Mouse (Mus musculus) heart, embryonic 14.5 days (tissue): Measurements from ENCODE around the gene Pglyrp1. TPM values are rescaled to one million over a fixed set of nuclear protein-coding genes. Genes with fewer than 3 reads are reported as not detected.

Source experiments
- ATAC-seq: fragments of 200-750 bp; cut with Nextera tagmentation; 2 replicates; pipeline ENCODE4 v1.8.0; 2017; ENCODE audit warnings: low read depth, moderate TSS enrichment; ENCODE audit not compliant: insufficient number of reproducible peaks, insufficient read depth, low FRiP score
- H3K27ac ChIP-seq, 2 experiments: fragments of 200-500 bp in 1 of 2; fragments of 300-500 bp in 1 of 2; sonication (generic) in 1 of 2; replicated peaks in 1 of 2; 2 replicates each; pipeline ENCODE4 v1.5.1; 2012 to 2014; ENCODE audit warnings: low read depth in 2 of 2, low read length in 2 of 2, control low read depth in 1 of 2, mild to moderate bottlenecking in 1 of 2, mixed read lengths in 1 of 2; ENCODE audit not compliant: control insufficient read depth in 1 of 2, insufficient read depth in 1 of 2
- H3K27me3 ChIP-seq: fragments of 300-500 bp; sonication (generic); 2 replicates; pipeline ENCODE4 v1.6.1; 2014; ENCODE audit warnings: mild to moderate bottlenecking, low read length, control low read depth; ENCODE audit not compliant: control insufficient read depth, insufficient read depth
- H3K36me3 ChIP-seq: fragments of 300-500 bp; sonication (generic); 2 replicates; pipeline ENCODE4 v1.6.1; 2014; ENCODE audit warnings: mild to moderate bottlenecking, control low read depth, low read length, mixed read lengths; ENCODE audit not compliant: control insufficient read depth, insufficient read depth
- H3K4me1 ChIP-seq, 2 experiments: fragments of 200-500 bp in 1 of 2; fragments of 300-500 bp in 1 of 2; sonication (generic) in 1 of 2; 2 replicates each; pipeline ENCODE4 v1.6.1; 2012 to 2014; ENCODE audit warnings: low read length in 2 of 2, control low read depth in 1 of 2, mixed read lengths in 1 of 2; ENCODE audit not compliant: control insufficient read depth in 2 of 2, insufficient read depth in 2 of 2
- H3K4me2 ChIP-seq: fragments of 300-500 bp; sonication (generic); 2 replicates; pipeline ENCODE4 v1.6.1; 2014; ENCODE audit warnings: mild to moderate bottlenecking, low read length
- H3K4me3 ChIP-seq, 2 experiments: fragments of 200-500 bp in 1 of 2; fragments of 300-500 bp in 1 of 2; sonication (generic) in 1 of 2; 2 replicates each; pipeline ENCODE4 v1.5.1; 2012 to 2014; ENCODE audit warnings: low read length in 2 of 2, mild to moderate bottlenecking in 2 of 2, control low read depth in 1 of 2, low read depth in 1 of 2, moderate library complexity in 1 of 2; ENCODE audit not compliant: control insufficient read depth in 1 of 2, insufficient read depth in 1 of 2
- H3K9ac ChIP-seq: fragments of 300-500 bp; sonication (generic); 2 replicates; pipeline ENCODE4 v1.6.1; 2014; ENCODE audit warnings: mild to moderate bottlenecking, low read length
- H3K9me3 ChIP-seq: fragments of 300-500 bp; sonication (generic); 2 replicates; pipeline ENCODE4 v1.6.1; 2016; ENCODE audit warnings: low read length, control low read depth; ENCODE audit not compliant: control insufficient read depth
- WGBS: fragments of 180-500 bp; shearing (Covaris S2); extraction: QIAGEN DNeasy Blood & Tissue Kit; methylation state at CpG from one replicate; pipeline ENCODE4 v1.1.7; 2014; 5-methylcytosine and 5-hydroxymethylcytosine counted together
- polyA plus RNA-seq: library from polyadenylated mRNA; unstranded; fragments of >200 nt; fragmentation: Nextera tagmentation; extraction: Ambion mirVana; gene quantifications from 2 replicates; pipeline ENCODE4 v1.2.1, GENCODE M21; 2014

Pglyrp1 gene
- polyA plus RNA-seq, 1 experiment from 2014 or later: 1.8 TPM

GRCm38 (mm10) chr7:18923267-18923666, 52.1 kb downstream of the Pglyrp1 start:
- Histone ChIP-seq H3K4me2 (no peak overlapping the region), H3K27ac (no peak overlapping the region), H3K4me3 (no peak overlapping the region), H3K9ac (no peak overlapping the region), H3K9me3 (no peaks in the 10 kb centered on the region), H3K36me3 (no peaks in the 10 kb centered on the region), H3K4me1 (peaks cover 0 to 12% of the 10 kb centered on the region in 2 experiments; a peak in 1 of 4 replicates), H3K27me3 (peaks cover 59% of the 10 kb centered on the region)
- ATAC-seq: no peak
- 74% methylated on average over 11 of the region's 11 CpGs for WGBS

DNA sequence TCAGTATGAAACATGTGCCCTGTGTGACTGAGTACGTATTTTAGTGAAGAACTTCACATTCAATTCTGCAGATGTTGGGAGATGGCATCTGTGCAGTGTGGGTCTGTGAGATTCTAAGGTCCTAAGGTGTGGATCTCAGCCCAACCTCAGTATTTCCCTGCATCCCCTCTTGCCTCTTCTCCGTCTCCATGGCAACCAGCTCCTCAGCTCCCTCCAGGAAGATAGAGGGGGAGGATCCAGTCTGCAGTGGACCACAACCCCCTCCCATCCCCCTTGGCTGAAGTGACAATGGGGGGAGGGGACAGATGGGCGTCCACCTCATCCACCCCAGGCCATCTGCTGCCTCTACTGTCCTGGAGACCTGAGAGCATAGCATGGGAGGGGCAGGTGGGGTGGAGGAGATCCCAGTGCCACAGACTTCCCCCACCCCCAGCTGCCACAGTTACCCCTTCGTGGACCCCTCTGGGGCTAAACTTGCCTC, 52.6 kb downstream of the Pglyrp1 start:
- peaks cover 60% of the 10 kb centered on the region for H3K27me3 ChIP-seq
- no peak overlapping the region for H3K4me2 ChIP-seq
- WGBS: 31% methylated on average over 4 of the region's 4 CpGs

GRCm38 (mm10) chr7:18924321-18924720, 53.2 kb downstream of the Pglyrp1 start:
- H3K9me3 ChIP-seq: no peaks in the 10 kb centered on the region
- peaks cover 60% of the 10 kb centered on the region for H3K27me3 ChIP-seq
- H3K27ac ChIP-seq: no peak overlapping the region
- WGBS: 11% methylated on average over 8 of the region's 8 CpGs
- no peaks in the 10 kb centered on the region for H3K36me3 ChIP-seq
- no peak overlapping the region for H3K4me2 ChIP-seq
- peaks cover 0 to 12% of the 10 kb centered on the region in 2 experiments; a peak in 1 of 4 replicates for H3K4me1 ChIP-seq
- H3K9ac ChIP-seq: no peak overlapping the region
- ATAC-seq: no peak
- H3K4me3 ChIP-seq: no peak overlapping the region

More for the DNA sequence above, 52.6 kb downstream of the Pglyrp1 start:
- no peak for ATAC-seq
- H3K9ac ChIP-seq: no peak overlapping the region
- no peak overlapping the region for H3K4me3 ChIP-seq
- H3K36me3 ChIP-seq: no peaks in the 10 kb centered on the region
- no peak overlapping the region for H3K27ac ChIP-seq
- H3K9me3 ChIP-seq: no peaks in the 10 kb centered on the region
- peaks cover 0 to 12% of the 10 kb centered on the region in 2 experiments; a peak in 1 of 4 replicates for H3K4me1 ChIP-seq

- ATAC-seq: peak; percentile 87
- Histone ChIP-seq H3K9ac (peak within 1 kb of the TSS; percentile 78), H3K4me3 (peak within 1 kb of the TSS; percentile 44 to 58), H3K27me3 (peaks cover 60% of the 10 kb centered on the region), H3K4me2 (peak within 1 kb of the TSS; percentile 90), H3K27ac (peak within 1 kb of the TSS in 1 of 2 experiments; percentile 61; a peak in 2 of 4 replicates), H3K36me3 (no peaks in the 10 kb centered on the region), H3K4me1 (peaks cover 0 to 12% of the 10 kb centered on the region in 2 experiments; a peak in 1 of 4 replicates), H3K9me3 (no peaks in the 10 kb centered on the region)
- under 1% methylated on average over 27 of the region's 45 CpGs for WGBS
These were observed 54.2 kb downstream of the Pglyrp1 start, which contains the start of gene Nova2 for GRCm38 (mm10) chr7:18925162-18925938. TSS of gene Nova2 (plus strand) at chr7:18925888.

DNA sequence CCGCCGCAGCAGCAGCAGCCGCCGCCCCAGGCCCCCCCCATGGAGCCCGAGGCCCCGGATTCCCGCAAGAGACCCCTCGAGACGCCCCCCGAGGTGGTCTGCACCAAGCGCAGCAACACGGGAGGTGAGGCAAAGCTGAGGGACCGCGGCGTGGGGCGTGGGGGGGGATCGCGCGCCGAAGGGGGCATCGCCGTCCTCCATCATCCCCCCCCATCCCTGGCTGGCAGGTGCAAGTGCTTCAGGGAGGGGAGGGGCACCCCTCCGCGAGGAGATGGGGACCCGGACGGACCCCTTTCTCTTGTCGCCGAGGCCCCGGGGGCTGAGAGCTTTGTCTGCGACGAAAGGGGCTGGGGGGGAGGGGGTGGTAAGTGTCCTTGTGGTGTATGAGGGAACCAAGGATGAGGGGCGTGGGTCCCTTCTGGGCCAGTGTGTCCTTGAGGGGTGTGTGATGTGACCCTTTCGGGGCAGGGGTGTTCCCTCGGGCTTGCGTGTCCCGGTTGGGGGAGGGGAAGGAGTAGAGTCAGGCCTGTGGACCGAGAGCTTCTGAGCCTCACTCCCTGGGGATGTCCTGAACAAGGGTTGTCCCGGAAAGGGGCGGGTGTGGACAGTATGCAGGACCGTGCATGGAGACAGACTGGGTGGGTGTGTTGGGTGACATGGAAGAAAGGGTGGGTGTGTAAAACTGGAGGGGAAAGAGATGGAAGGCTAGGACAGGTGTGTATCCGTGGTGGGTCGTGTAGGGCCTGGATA, 55.1 kb downstream of the Pglyrp1 start:
- Histone ChIP-seq H3K9me3 (no peaks in the 10 kb centered on the region), H3K4me2 (peak overlapping the region; percentile 90), H3K27ac (peak overlapping the region in 1 of 2 experiments; percentile 61; a peak in 2 of 4 replicates), H3K9ac (peak overlapping the region; percentile 78), H3K27me3 (peaks cover 60% of the 10 kb centered on the region), H3K4me1 (peaks cover 0 to 12% of the 10 kb centered on the region in 2 experiments; a peak in 1 of 4 replicates), H3K36me3 (no peaks in the 10 kb centered on the region), H3K4me3 (peak overlapping the region; percentile 44 to 58)
- WGBS: 3% methylated on average over 30 of the region's 42 CpGs
- ATAC-seq: peak; percentile 30; the same call in 1 of the 2 replicates

DNA sequence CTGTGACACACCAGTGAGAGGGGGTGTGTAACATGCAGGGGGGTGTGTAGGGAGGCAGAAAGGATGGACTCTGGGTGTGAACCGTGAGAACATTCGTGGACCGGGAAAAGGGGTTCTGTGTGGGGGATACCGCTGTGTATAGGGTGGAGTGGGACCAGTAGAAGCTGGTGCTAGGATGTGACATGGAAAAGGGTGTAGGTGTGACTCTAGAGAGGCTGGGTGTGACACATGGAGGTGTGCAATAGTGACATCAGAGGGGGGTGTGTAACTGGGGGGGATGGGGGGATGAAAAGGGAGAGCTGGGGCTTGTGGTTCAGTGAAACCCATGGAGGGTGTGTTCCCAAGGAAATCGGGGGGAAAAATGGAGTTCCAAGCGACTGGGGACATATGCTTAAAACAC, 55.8 kb downstream of the Pglyrp1 start:
- Histone ChIP-seq H3K4me3 (peak overlapping the region; percentile 44 to 58; a peak in 3 of 4 replicates), H3K4me2 (peak overlapping the region; percentile 90), H3K9me3 (no peaks in the 10 kb centered on the region), H3K27me3 (peaks cover 59% of the 10 kb centered on the region), H3K36me3 (no peaks in the 10 kb centered on the region), H3K4me1 (peaks cover 0 to 12% of the 10 kb centered on the region in 2 experiments; a peak in 1 of 4 replicates), H3K27ac (peak overlapping the region in 1 of 2 experiments; percentile 41; a peak in 1 of 4 replicates), H3K9ac (peak overlapping the region; percentile 78)
- no peak for ATAC-seq
- 45% methylated on average over 6 of the region's 6 CpGs for WGBS

DNA sequence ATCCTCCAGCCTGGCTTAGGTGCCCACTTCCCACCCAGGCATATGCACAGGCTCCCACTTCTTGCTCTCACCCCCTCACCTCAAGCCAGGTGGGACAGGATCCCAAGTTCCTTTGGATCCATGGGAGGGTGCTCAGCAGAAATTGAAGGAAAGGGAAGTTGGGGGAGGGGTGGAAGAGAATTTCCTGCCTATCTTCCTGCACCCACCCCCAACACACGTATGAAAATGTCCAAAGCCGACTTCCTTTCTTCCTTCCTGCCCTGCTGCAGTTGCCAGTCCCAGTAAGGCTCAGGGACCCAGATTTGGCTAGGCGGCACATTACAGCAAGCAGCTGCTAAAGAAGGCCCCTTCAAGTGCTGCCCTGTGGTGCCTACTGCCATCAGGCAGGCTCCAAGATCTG, 56.6 kb downstream of the Pglyrp1 start:
- Histone ChIP-seq H3K36me3 (no peaks in the 10 kb centered on the region), H3K27ac (peak overlapping the region in 1 of 2 experiments; percentile 41; a peak in 1 of 4 replicates), H3K27me3 (peaks cover 51% of the 10 kb centered on the region), H3K9ac (no peak overlapping the region), H3K4me2 (peak overlapping the region; percentile 90), H3K4me3 (peak overlapping the region in 1 of 2 experiments; percentile 58; a peak in 1 of 4 replicates), H3K9me3 (no peaks in the 10 kb centered on the region), H3K4me1 (peaks cover 0 to 12% of the 10 kb centered on the region in 2 experiments; a peak in 1 of 4 replicates)
- 34% methylated on average over 3 of the region's 3 CpGs for WGBS
- no peak for ATAC-seq
